Mouse (Mus musculus) sigmoid colon, adult 10 weeks (tissue): ENCODE data around the gene Ptafr. TPM values are rescaled to one million over a fixed set of nuclear protein-coding genes. Genes with fewer than 3 reads are reported as not detected.

ENCODE experiments used
- polyA plus RNA-seq: library from polyadenylated mRNA; stranded (reverse); fragments of 350-450 nt; fragmentation: Illumina TruSeq; extraction: RNeasy Lipid Tissue Mini Kit (QIAGEN cat#74804); gene quantifications from one replicate; pipeline ENCODE4 v1.2.3, GENCODE M21; 2014; ENCODE audit warnings: low read depth, low replicate concordance

Ptafr gene
- 1.8 TPM for polyA plus RNA-seq

GRCm38 (mm10) chr4:132563965-132564364 is at the start of gene Ptafr:
TSS of gene Ptafr (plus strand) at chr4:132564067.

GRCm38 (mm10) chr4:132532981-132533916 is 30.6 kb upstream of the Ptafr start, which contains the start of gene Atpif1:
TSS of gene Atpif1 (minus strand) at chr4:132533659.

GRCm38 (mm10) chr4:132535406-132536121 is 28.3 kb upstream of the Ptafr start, which contains the start of gene Dnajc8:
TSS of gene Dnajc8 (plus strand) at chr4:132535550.

Other genes with a start within 250 kb of the Ptafr start
- gene Trnau1ap, start 234.5 kb upstream of the Ptafr start, polyA plus RNA-seq, result 10.3 TPM
- gene Rcc1, start 210.5 kb upstream of the Ptafr start, polyA plus RNA-seq, result 7.5 TPM
- 33.6 TPM for gene Phactr4, start 141.6 kb upstream of the Ptafr start, polyA plus RNA-seq
- 3.0 TPM for gene Med18, start 100.1 kb upstream of the Ptafr start, polyA plus RNA-seq
- 0.79 TPM for gene Sesn2, start 53.6 kb upstream of the Ptafr start, polyA plus RNA-seq
- gene Atpif1, start 30.4 kb upstream of the Ptafr start, polyA plus RNA-seq, result 336 TPM
- 198 TPM for gene Dnajc8, start 28.5 kb upstream of the Ptafr start, polyA plus RNA-seq
- 31.7 TPM for gene Eya3, start 74.9 kb downstream of the Ptafr start, polyA plus RNA-seq
- gene Xkr8, start 168.5 kb downstream of the Ptafr start, polyA plus RNA-seq, result 1.7 TPM
- gene Smpdl3b, start 193.2 kb downstream of the Ptafr start, polyA plus RNA-seq, result 1.9 TPM
- 4.5 TPM for gene Rpa2, start 204.3 kb downstream of the Ptafr start, polyA plus RNA-seq
- gene Themis2, start 232.3 kb downstream of the Ptafr start, polyA plus RNA-seq, result 1.2 TPM